Mouse (Mus musculus) midbrain, embryonic 16.5 days (tissue): ENCODE results near the gene Abi1. TPM values are rescaled to one million over a fixed set of nuclear protein-coding genes. Genes with fewer than 3 reads are reported as not detected.

Experiments
- ATAC-seq: fragments of 200-750 bp; cut with Nextera tagmentation; 2 replicates; pipeline ENCODE4 v1.8.0; 2017; ENCODE audit warnings: moderate TSS enrichment
- H3K27ac ChIP-seq: fragments of 300-500 bp; sonication (generic); 2 replicates; pipeline ENCODE4 v1.5.1; 2014; ENCODE audit warnings: mild to moderate bottlenecking, low read length, mixed read lengths
- H3K27me3 ChIP-seq: fragments of 300-500 bp; sonication (generic); 2 replicates; pipeline ENCODE4 v1.6.1; 2014; ENCODE audit warnings: low read depth, low read length, mixed read lengths; ENCODE audit not compliant: control insufficient read depth, insufficient read depth
- H3K36me3 ChIP-seq: fragments of 300-500 bp; sonication (generic); 2 replicates; pipeline ENCODE4 v1.6.1; 2014; ENCODE audit warnings: mild to moderate bottlenecking, low read length, moderate library complexity, mixed read lengths; ENCODE audit not compliant: control insufficient read depth, insufficient read depth
- H3K4me1 ChIP-seq: fragments of 300-500 bp; sonication (generic); 2 replicates; pipeline ENCODE4 v1.6.1; 2014; ENCODE audit warnings: mild to moderate bottlenecking, low read length, mixed read lengths; ENCODE audit not compliant: control insufficient read depth, insufficient read depth
- H3K4me2 ChIP-seq: fragments of 300-500 bp; sonication (generic); 2 replicates; pipeline ENCODE4 v1.6.1; 2014; ENCODE audit warnings: mild to moderate bottlenecking, low read length, mixed read lengths
- H3K4me3 ChIP-seq: fragments of 300-500 bp; sonication (generic); 2 replicates; pipeline ENCODE4 v1.5.1; 2014; ENCODE audit warnings: low read depth, mild to moderate bottlenecking, low read length, moderate library complexity, mixed read lengths
- H3K9ac ChIP-seq: fragments of 300-500 bp; sonication (generic); 2 replicates; pipeline ENCODE4 v1.6.1; 2014; ENCODE audit warnings: low read depth, low read length, mixed read lengths
- H3K9me3 ChIP-seq: fragments of 300-500 bp; sonication (generic); replicated peaks from 2 replicates; pipeline ENCODE4 v1.6.1; 2014; ENCODE audit warnings: mild to moderate bottlenecking, low read length, mixed read lengths; ENCODE audit not compliant: control insufficient read depth, poor library complexity, severe bottlenecking
- WGBS: fragments of 180-500 bp; shearing (Covaris S2); extraction: QIAGEN DNeasy Blood & Tissue Kit; methylation state at CpG from one replicate; pipeline ENCODE4 v1.1.7; 2014; 5-methylcytosine and 5-hydroxymethylcytosine counted together
- polyA plus RNA-seq: library from polyadenylated mRNA; unstranded; fragments of >200 nt; fragmentation: Nextera tagmentation; extraction: Ambion mirVana; gene quantifications from 2 replicates; pipeline ENCODE4 v1.2.1, GENCODE M21; 2015

Gene Abi1
- polyA plus RNA-seq, 1 experiment from 2014 or later, result 71.2 TPM

- Histone ChIP-seq H3K27ac (peak overlapping the region; percentile 96), H3K36me3 (no peaks in the 10 kb centered on the region), H3K9ac (peak overlapping the region; percentile 99), H3K4me2 (peak overlapping the region; percentile 68), H3K27me3 (no peaks in the 10 kb centered on the region), H3K4me1 (peaks cover 20% of the 10 kb centered on the region), H3K9me3 (no peaks in the 10 kb centered on the region), H3K4me3 (peak overlapping the region; percentile 98)
- peak; percentile 91 for ATAC-seq
- WGBS, result under 1% methylated on average over 42 of the region's 59 CpGs
Measured at GRCm38 (mm10) chr2:23039082-23040000, 700 bp downstream of the Abi1 start.

DNA sequence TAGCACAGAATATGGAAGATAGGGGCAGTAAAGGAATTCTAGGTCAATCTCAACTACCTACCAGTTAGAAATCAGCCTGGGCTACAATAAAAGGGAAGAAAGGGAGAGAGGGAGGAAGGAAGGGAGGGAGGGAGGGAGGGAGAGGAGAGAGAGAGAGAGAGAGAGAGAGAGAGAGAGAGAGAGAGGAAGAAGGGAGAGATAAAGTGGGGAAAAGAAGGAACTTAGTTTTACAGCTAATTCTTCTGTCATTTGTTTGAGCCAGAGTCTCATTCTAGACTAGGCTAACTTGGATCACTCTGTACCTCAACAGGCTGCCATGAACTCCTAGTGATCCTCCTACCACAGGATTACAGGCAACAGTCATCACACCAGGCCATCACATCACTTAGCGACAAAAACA lies 4.6 kb downstream of the Abi1 start:
- WGBS, result 100% methylated on average over 1 of the region's 1 CpGs
- Histone ChIP-seq H3K4me1 (peaks cover 20% of the 10 kb centered on the region), H3K9ac (no peak overlapping the region), H3K27ac (no peak overlapping the region), H3K9me3 (no peaks in the 10 kb centered on the region), H3K4me3 (no peak overlapping the region), H3K27me3 (no peaks in the 10 kb centered on the region), H3K36me3 (no peaks in the 10 kb centered on the region), H3K4me2 (no peak overlapping the region)
- ATAC-seq, result no peak

DNA sequence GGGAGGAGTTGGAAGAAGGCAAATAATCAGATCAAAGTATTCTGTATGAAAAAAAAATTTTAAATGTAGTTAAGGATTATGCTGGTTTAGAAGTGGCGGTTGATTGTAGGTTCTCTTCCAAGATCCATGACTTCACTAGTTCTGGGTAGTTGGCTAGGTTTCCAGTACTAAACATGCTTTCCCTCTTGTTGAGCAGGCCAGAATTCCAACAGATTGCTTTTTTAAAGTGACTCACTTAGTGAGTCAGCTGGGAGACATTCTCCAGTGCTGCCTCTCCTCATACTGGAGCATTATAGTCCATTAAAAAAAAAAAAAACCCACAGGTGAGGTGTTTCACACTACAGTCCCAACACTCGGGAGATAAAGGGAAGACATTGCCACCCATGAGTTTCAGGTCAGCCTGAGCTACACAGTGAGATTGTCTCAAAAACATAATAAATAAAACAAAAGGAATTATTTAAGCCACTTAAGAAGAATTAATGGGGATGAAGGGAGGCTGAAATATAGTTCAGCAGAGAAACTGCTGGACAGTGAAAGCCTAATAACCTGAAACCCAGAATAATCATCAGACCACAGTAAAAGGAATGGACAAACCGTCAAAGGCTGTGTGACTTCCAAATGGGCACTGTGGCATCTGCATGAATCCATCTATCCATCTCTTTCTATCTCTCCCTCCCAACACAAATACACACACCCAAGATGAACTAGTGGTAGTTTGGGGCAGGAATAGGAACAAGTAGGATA lies 5.2 kb downstream of the Abi1 start:
- no peak for ATAC-seq
- 0 out of 2 replicates have a peak, but pooled peaks cover under 1% of the 10 kb centered on the region for H3K36me3 ChIP-seq
- WGBS, result 93% methylated on average over 3 of the region's 3 CpGs
- no peak overlapping the region for H3K9ac ChIP-seq
- H3K27me3 ChIP-seq, result no peaks in the 10 kb centered on the region
- no peak overlapping the region for H3K4me3 ChIP-seq
- peaks cover 20% of the 10 kb centered on the region for H3K4me1 ChIP-seq
- H3K4me2 ChIP-seq, result no peak overlapping the region
- no peaks in the 10 kb centered on the region for H3K9me3 ChIP-seq
- no peak overlapping the region for H3K27ac ChIP-seq

DNA sequence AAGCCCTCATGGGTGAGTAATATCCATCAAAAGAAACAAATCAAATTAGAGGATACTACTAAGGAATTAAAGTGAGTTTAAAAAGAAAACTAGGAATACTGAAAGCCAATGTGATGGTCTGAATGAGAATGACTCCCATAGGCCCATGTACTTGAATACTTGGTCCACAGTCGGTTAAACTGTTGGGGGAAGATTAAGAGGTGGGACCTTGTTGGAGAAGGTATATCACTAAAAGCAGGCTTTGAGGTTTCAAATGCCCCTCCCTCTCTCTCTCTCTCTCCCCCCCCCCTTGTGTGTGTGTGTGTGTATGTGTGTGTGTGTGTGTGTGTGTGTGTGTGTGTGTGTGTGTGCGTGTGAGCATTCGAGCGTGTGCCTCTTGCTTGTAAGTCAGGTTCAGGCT lies 9.4 kb downstream of the Abi1 start:
- WGBS, result 95% methylated on average over 4 of the region's 4 CpGs
- no peaks in the 10 kb centered on the region for H3K27me3 ChIP-seq
- ATAC-seq, result no peak
- no peaks in the 10 kb centered on the region for H3K9me3 ChIP-seq
- no peak overlapping the region for H3K4me3 ChIP-seq
- 0 out of 2 replicates have a peak, but pooled peaks cover 3% of the 10 kb centered on the region for H3K36me3 ChIP-seq
- no peak overlapping the region for H3K4me2 ChIP-seq
- H3K9ac ChIP-seq, result no peak overlapping the region
- H3K27ac ChIP-seq, result no peak overlapping the region
- no peaks in the 10 kb centered on the region; the same call in 1 of the 2 replicates for H3K4me1 ChIP-seq

- WGBS, result 80% methylated on average over 4 of the region's 4 CpGs
Measured at GRCm38 (mm10) chr2:23028826-23029225, 11.2 kb downstream of the Abi1 start.

DNA sequence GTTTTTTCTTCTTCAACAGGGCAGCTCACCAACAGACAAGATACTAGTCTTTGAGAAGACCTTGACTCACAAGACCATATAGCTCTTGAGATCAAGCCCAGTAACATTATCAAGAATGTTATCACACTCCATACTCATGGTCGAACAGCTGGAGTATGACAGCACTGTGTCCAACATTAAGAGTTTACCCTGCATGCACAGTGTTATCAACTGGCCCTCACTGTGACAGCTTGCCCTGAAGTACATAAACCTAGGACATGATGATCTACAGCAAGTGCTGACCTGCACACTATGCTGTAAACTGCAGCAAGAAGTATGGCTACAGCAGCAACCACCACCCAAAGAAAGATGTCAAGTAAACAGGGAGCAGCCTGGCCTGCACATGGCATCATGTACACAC lies 13.7 kb downstream of the Abi1 start:
- Histone ChIP-seq H3K36me3 (0 out of 2 replicates have a peak, but pooled peaks cover 3% of the 10 kb centered on the region), H3K27ac (no peak overlapping the region), H3K9ac (no peak overlapping the region), H3K27me3 (no peaks in the 10 kb centered on the region), H3K9me3 (no peaks in the 10 kb centered on the region), H3K4me3 (no peak overlapping the region), H3K4me1 (no peaks in the 10 kb centered on the region), H3K4me2 (no peak overlapping the region)
- 100% methylated on average over 1 of the region's 1 CpGs for WGBS
- ATAC-seq, result no peak

More at GRCm38 (mm10) chr2:23028826-23029225, 11.2 kb downstream of the Abi1 start:
- Histone ChIP-seq H3K36me3 (0 out of 2 replicates have a peak, but pooled peaks cover 3% of the 10 kb centered on the region), H3K9ac (no peak overlapping the region), H3K27ac (no peak overlapping the region), H3K4me1 (no peaks in the 10 kb centered on the region), H3K4me2 (no peak overlapping the region), H3K4me3 (no peak overlapping the region), H3K9me3 (no peaks in the 10 kb centered on the region), H3K27me3 (no peaks in the 10 kb centered on the region)
- 0 out of 2 replicates have a peak, but pooled peaks have one; percentile 30 for ATAC-seq

DNA sequence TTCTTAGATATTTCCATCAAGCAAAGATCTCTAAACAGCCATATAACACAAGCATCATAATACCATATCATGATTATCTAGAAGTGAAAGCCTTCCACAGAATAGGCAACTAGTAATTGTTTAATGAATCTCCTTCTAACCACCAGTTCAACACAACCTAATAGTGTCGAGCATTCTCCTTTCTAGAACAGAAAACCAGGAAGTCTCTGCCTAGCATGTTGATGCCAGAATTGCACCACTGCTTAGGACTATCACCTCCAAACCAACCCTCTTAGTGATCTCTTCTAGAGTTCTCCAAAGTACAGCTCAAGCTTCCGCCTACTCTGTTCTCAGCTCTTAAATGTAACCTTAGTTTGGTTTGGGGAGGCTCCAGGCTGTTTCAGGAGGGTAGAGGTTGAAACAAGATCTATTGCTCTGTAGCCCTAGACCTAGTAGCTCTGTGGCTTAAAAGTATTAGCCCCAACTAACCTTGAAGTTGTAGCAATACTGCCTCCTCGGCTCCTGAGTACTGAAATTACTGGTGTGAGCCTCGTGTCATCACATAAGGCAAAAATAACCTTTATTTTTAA lies 16.2 kb downstream of the Abi1 start:
- Histone ChIP-seq H3K27ac (no peak overlapping the region), H3K9ac (no peak overlapping the region), H3K4me3 (no peak overlapping the region), H3K27me3 (no peaks in the 10 kb centered on the region), H3K36me3 (no peaks in the 10 kb centered on the region), H3K4me2 (no peak overlapping the region), H3K9me3 (no peaks in the 10 kb centered on the region), H3K4me1 (no peaks in the 10 kb centered on the region)
- ATAC-seq, result no peak
- WGBS, result 94% methylated on average over 4 of the region's 4 CpGs

GRCm38 (mm10) chr2:23023023-23023422 lies 17.0 kb downstream of the Abi1 start:
- H3K4me3 ChIP-seq, result no peak overlapping the region
- no peaks in the 10 kb centered on the region for H3K36me3 ChIP-seq
- H3K4me1 ChIP-seq, result no peaks in the 10 kb centered on the region
- H3K27ac ChIP-seq, result no peak overlapping the region
- no peak for ATAC-seq
- H3K4me2 ChIP-seq, result no peak overlapping the region
- H3K9me3 ChIP-seq, result no peaks in the 10 kb centered on the region
- WGBS, result 75% methylated on average over 3 of the region's 3 CpGs
- no peaks in the 10 kb centered on the region for H3K27me3 ChIP-seq
- H3K9ac ChIP-seq, result no peak overlapping the region
